Mouse (Mus musculus): ENCODE data around the gene Rnf157.

- no peak for TF ChIP-seq CTCF (IDR thresholded peaks at IDR 0.05; ENCODE audit: extremely low read depth, insufficient read length, insufficient replicate concordance, low read depth, low read length)
- TF ChIP-seq POLR2A (IDR thresholded peaks at IDR 0.05; ENCODE audit: low read depth, low read length): no peak
Observed at GRCm38 (mm10) chr11:116329314-116330210, 83.3 kb downstream of the Rnf157 start.
